Mouse (Mus musculus) layer of hippocampus, postnatal 25 days (tissue): ENCODE measurements at regions not wholly inside any gene's neighbourhood (a gene's known extent, or its start where the extent isn't known, plus 50 kb on each side); places are given as distances from the start of the nearest gene placed in this dataset.

ENCODE experiments used
- DNase-seq, 2 experiments: peaks; one replicate each; pipeline ENCODE4 v3.0.0; 2022; ENCODE audit warnings: mixed read lengths in 2 of 2, low spot score in 1 of 2; ENCODE audit errors: extremely low spot score in 1 of 2

GRCm38 (mm10) chr9:32901287-32901686 lies 265.3 kb downstream of the Ets1 start:
- no peak for DNase-seq

GRCm38 (mm10) chr9:32906233-32906872 lies 270.3 kb downstream of the Ets1 start:
- DNase-seq = no peak

- DNase-seq = no peak
Measured at GRCm38 (mm10) chr9:32910641-32911040, 274.6 kb downstream of the Ets1 start.

- no peak for DNase-seq
Measured at GRCm38 (mm10) chr9:32915633-32916032, 279.6 kb downstream of the Ets1 start.

DNA sequence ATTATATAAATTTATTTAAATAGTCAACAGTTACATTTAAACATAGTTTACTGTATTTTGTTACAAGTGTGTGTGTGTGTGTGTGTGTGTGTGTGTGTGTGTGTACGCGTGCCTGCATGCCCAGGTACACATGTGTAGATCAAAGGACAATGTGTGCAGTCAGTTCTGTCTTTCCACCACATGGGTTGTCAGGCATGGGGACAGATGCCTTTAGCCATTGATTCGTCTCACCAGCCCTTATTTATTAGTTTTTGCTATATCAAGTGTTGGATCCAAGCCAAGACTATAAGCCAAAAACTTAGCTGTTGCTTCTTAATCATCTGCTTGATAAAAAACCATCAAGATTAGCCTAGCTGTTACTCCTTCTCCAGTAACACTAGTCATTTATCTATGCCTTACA lies 280.7 kb downstream of the Ets1 start:
- no peak for DNase-seq

GRCm38 (mm10) chr9:32923925-32924324 lies 287.9 kb downstream of the Ets1 start:
- DNase-seq = no peak

DNA sequence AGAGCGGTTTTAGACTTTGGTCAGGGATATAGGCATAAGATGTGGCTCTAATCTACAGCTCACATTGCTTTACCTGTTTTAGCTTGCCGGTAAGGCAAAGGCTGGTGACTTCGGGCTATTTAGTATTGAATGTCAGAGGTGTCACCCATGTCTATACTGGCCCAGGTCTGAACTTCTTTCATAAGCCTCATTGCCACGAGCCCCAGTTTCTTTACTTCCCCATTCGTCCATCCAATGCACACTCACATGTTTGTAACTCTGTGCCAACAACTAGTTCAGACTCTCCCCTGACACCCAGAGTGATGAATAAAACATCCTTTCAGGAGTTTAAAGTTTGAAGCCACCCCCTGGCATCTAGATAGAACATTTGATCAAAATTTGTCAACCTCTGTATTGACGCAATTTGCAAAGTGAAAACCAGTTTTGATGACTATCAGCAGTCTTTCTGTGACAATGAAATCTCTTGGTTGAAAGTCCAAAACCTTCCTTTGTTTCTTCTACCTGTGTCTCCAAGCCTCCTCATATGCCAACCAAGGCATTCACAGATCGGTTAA lies 288.4 kb downstream of the Ets1 start:
- no peak for DNase-seq

DNA sequence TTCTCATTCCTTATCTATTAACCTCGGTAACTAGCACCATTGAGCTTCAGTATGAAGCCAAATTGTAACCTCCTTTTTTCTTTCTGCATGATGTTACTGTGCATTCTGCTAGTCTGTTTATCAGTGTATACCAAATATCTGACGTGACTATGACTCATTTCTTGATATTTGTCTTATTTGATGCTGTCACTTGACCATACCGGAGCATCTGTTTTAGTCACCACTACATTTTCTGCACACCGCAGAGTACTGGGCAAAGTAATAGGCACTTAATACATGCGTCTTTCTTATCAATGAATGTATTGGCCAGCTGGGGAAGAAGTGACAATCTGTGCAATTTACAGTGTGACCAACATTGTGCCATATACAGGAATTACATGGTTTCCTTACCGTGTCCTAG lies 289.0 kb downstream of the Ets1 start:
- DNase-seq = no peak

DNA sequence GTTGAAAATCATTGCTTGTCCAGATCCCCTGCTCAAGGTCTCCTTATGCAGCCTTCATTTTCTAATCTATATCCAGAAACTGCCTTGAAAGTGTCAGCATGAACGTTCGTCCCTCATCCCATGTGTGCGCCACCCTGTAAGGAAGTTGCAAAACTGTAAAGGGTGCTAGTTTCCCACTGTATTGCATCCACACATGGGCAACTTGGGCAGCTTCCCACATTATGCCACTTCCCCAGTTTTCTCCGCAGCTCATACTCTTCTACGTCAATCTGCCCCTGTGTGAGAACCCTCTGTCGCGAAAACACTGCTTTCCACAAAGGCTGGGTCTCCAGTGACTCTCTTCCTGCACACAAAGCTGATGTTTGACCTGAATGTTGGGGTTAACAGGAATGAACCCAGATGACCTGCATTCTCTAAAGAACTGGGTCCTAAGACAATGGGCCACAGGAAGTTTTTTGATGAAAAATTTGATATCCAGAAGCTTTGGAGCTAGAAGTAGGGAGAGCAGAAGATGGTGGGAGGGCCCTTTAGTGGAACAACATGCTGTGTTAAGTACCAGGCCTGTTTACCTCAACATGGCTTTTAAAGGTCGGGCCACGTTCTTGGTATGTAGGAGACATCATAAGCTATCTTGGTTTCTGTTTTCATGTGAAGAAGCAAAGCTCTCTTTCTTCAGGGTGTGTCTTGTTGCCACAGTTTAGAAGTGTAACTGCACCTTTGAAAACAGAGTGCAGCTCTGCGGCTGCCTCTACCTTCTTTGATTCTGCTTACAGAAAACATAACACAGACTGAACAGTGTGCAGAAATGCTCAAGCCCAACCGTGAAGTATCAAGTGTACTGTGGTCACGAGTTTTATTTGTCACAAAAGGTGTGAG lies 289.9 kb downstream of the Ets1 start:
- no peak for DNase-seq

DNA sequence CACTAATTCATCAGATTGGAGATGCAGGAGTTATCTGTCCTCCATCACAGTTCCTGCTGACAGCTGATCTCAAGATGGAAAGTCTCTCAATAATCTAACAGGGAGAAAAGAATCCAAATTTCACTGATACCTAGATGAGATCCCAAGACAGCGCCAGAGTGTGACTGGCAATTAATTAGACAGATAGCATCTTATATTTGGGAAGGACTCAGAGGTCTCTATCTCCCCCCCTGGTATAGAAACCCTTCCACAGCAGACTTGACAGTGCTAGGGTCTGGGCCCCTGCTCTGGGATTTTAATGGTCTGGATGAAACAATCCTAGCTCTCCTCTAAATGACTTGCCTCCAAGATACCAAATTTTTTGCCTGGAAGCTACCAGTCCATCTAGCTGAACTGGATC lies 291.6 kb downstream of the Ets1 start:
- DNase-seq = no peak

DNA sequence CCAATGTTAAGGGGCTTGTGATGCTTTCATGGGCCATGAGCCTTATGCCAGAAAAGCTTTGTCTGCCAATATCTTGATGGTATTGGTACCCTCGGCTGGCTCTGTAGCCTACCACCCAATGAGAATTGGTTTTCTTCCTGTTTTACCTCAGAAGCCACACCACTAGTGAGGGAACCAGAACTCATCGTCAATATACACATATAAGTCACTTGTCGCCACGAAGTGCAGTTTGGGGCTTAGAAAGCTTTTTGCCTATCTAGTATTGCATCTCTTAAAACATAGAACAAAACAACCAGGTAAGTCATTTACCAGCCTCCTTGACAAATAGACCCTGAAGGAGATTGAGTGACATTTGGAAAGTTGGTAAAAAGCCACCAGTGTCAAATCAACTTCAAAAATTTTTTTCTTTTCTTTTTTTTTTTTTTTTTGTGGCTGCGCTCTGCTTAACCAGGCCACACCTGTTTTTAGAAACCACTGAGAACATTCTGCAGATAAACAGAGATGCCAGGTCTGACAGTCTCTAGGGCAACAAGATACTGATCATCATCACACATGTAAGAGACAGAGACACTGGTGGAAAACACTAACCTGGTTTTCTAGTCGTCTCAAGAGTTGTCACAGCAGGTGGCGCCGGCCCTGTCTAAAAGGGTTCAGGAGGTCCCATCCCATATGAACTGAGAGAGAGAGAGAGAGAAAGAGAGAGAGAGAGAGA lies 292.4 kb downstream of the Ets1 start:
- no peak for DNase-seq

- DNase-seq = no peak
Measured at GRCm38 (mm10) chr9:32929331-32929730, 293.3 kb downstream of the Ets1 start.

GRCm38 (mm10) chr9:32929826-32930225 lies 293.8 kb downstream of the Ets1 start:
- no peak for DNase-seq

DNA sequence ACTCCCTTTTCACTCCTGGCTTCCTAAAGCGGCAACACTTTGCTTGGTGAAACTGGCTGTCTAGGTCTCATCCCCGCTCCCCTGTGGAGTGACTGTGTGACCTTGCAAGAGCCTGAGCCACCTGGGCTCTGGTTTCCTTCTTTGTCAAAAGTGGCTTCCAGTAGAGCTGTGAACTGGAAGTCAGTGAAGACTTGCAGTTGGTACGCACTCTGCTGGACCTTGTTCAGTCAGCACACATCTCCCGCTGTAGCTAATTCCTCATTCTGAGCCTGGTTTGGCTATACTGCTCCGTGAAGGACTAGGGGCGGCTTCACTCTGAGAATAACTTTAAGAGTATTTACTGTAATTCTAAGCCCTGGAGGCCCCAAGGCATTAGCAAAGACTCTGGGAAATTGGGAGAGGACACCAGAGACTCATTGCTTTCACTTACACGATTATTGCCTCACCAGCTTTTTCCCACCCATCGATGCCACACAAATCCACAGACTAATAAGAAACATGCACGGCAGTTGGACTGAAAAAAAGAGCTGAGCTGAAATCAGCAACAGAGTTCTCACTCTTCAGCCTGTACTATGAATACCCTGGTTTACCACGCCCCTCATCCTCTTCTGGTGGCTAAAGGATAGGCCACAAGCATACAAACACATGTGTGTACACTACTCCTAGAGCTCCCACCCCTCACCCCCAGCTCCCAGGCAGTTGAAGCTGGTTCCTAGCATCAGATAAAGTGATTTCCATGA lies 295.4 kb downstream of the Ets1 start:
- no peak for DNase-seq

- DNase-seq = no peak
Measured at GRCm38 (mm10) chr9:32933237-32934071, 297.4 kb downstream of the Ets1 start.

GRCm38 (mm10) chr9:32934436-32934835 lies 298.4 kb downstream of the Ets1 start:
- DNase-seq = no peak

GRCm38 (mm10) chr9:32936462-32936861 lies 300.4 kb downstream of the Ets1 start:
- DNase-seq = no peak

DNA sequence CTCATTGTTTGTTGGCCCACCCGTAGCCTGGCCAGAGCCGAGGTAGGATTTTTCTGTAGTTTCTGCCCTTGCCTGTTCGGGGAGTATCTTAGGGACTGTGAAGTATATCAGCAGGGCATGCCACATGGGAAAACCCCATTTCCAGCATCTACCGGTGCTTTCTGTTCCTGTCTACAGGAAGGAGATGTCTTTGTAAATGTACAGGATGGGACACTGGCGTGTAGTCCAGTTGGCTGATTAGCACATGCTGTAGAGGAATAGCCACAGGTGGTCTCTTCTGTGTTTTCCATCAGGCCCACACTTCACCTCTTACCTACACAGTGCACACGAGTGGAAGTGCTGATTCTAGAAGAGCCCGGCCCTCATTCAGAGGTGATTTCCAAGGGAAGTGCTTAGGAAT lies 301.4 kb downstream of the Ets1 start:
- DNase-seq = no peak

GRCm38 (mm10) chr9:32938857-32939256 lies 302.8 kb downstream of the Ets1 start:
- DNase-seq = no peak

DNA sequence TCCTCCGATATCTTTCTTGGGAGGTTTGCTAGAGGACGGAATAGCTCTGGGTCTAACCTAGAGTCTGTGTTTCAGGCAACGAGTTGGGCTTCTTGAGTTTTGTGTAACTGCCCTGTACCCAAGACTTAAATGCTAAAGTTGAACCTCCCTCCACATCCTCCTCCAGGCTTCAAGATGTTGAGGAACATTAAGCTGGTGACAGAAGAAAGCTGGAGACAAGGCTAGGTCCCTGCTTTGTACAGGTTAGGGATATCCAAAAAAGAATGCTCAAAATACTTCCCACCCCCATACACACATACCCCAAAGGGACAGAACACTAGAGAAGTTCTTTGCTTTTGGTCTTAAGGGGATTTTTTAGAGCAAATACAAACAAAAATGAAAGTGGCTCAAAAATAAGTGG lies 303.6 kb downstream of the Ets1 start:
- no peak for DNase-seq
